Mouse (Mus musculus) liver, embryonic 14.5 days (tissue): ENCODE data around the gene Zfp219.

Experiments
- CTCF ChIP-seq: IDR thresholded peaks from 2 replicates; pipeline ENCODE4 v1.5.1; 2016; ENCODE audit warnings: antibody characterized with exemption, low read depth, control low read depth
- EP300 ChIP-seq: IDR thresholded peaks from 2 replicates; pipeline ENCODE4 v1.6.1; 2016; ENCODE audit warnings: antibody characterized with exemption, low read depth

GRCm38 (mm10) chr14:52005616-52006015 is 14.9 kb downstream of the Zfp219 start:
- TF ChIP-seq CTCF (no peak), EP300 (no peak)
